Mouse (Mus musculus) heart, postnatal 14 days (tissue): Measurements from ENCODE around the gene Kansl2. TPM values are rescaled to one million over a fixed set of nuclear protein-coding genes. Genes with fewer than 3 reads are reported as not detected.

Experiments
- DNase-seq, 2 experiments: peaks; one replicate each; pipeline ENCODE4 v3.0.0; 2021 to 2022
- intact Hi-C: fragments of 180-260 bp; cut with DNase I; formaldehyde crosslinking; loops from one replicate; pipeline ENCODE4 v1.15.1; 2025
- long read RNA-seq, 2 experiments: library from polyadenylated mRNA; stranded (forward); transcript quantifications; one replicate each; pipeline ENCODE4 v2.0.0; 2021
- total RNA-seq, 2 experiments: library from RNA; stranded (reverse); gene quantifications; 2 replicates each; pipeline ENCODE4 v1.2.3; 2021

Kansl2 gene
- total RNA-seq: 10 to 100 TPM; 78.4 to 82.2 TPM
- long read RNA-seq, experiment 1, transcript Kansl2-204 (10 exons, 3,596 nt): major isoform, 87 of 234 reads
- long read RNA-seq, experiment 1, transcript Kansl2-202 (10 exons, 2,324 nt): minor isoform, 49 of 234 reads
- long read RNA-seq, experiment 1, partial matches to known transcripts: 66 of 234 reads
- long read RNA-seq, experiment 1, other reads (novel, unspliced or antisense): 32 of 234 reads
- long read RNA-seq, experiment 2, transcript Kansl2-202 (10 exons, 2,324 nt): minor isoform, 45 of 210 reads
- long read RNA-seq, experiment 2, transcript Kansl2-204 (10 exons, 3,596 nt): major isoform, 99 of 210 reads
- long read RNA-seq, experiment 2, partial matches to known transcripts: 44 of 210 reads
- long read RNA-seq, experiment 2, other reads (novel, unspliced or antisense): 22 of 210 reads

- intact Hi-C loops: no loop called here
- peak; percentile 95 to 96 for DNase-seq
Observed at GRCm38 (mm10) chr15:98533881-98534627, at the start of gene Kansl2. Gene Kansl2, minus strand, starts transcription at chr15:98534264.

GRCm38 (mm10) chr15:98582996-98583395 lies 48.9 kb upstream of the Kansl2 start:
- intact Hi-C loops: no loop called here
- DNase-seq: no peak

GRCm38 (mm10) chr15:98582410-98582809 lies 48.3 kb upstream of the Kansl2 start:
- intact Hi-C loops: no loop called here
- peak in 1 of 2 experiments; percentile 35 for DNase-seq

GRCm38 (mm10) chr15:98579795-98580464 lies 45.9 kb upstream of the Kansl2 start:
- DNase-seq: peak; percentile 74 to 84
- intact Hi-C loops: loop anchor here (1.0 kb wide), 1 partner anchor 37 kb away; no protein-coding TSS in a partner anchor

- no peak for DNase-seq
- intact Hi-C loops: no loop called here
Observed at GRCm38 (mm10) chr15:98579310-98579709, 45.2 kb upstream of the Kansl2 start.

GRCm38 (mm10) chr15:98573293-98573692 lies 39.2 kb upstream of the Kansl2 start:
- no peak for DNase-seq
- intact Hi-C loops: no loop called here

- intact Hi-C loops: no loop called here
- no peak for DNase-seq
Observed at GRCm38 (mm10) chr15:98570873-98571538, 36.9 kb upstream of the Kansl2 start, which contains the start of the genes Ccnt1 and 4930415O20Rik. Gene Ccnt1, minus strand, starts transcription at chr15:98570923. Gene 4930415O20Rik, plus strand, starts transcription at chr15:98571004.

GRCm38 (mm10) chr15:98569795-98570365 lies 35.8 kb upstream of the Kansl2 start:
- intact Hi-C loops: no loop called here

GRCm38 (mm10) chr15:98569216-98569615 lies 35.2 kb upstream of the Kansl2 start:
- DNase-seq: no peak
- intact Hi-C loops: no loop called here

More at GRCm38 (mm10) chr15:98569795-98570365, 35.8 kb upstream of the Kansl2 start:
- DNase-seq: no peak

GRCm38 (mm10) chr15:98568256-98569033 lies 34.4 kb upstream of the Kansl2 start:
- DNase-seq: no peak
- intact Hi-C loops: no loop called here

- DNase-seq: peak; percentile 99
- intact Hi-C loops: loop anchor here (2.0 kb wide), 1 partner anchor 55 kb away; no protein-coding TSS in a partner anchor
Observed at GRCm38 (mm10) chr15:98567278-98568134, 33.4 kb upstream of the Kansl2 start.

- no peak for DNase-seq
- intact Hi-C loops: loop anchor here (2.0 kb wide), 1 partner anchor 54 kb away; no protein-coding TSS in a partner anchor
Observed at GRCm38 (mm10) chr15:98566973-98567277, 32.9 kb upstream of the Kansl2 start.

GRCm38 (mm10) chr15:98557186-98557585 lies 23.1 kb upstream of the Kansl2 start:
- DNase-seq: no peak
- intact Hi-C loops: no loop called here

- intact Hi-C loops: no loop called here
- peak; percentile 33 to 42 for DNase-seq
Observed at GRCm38 (mm10) chr15:98555881-98556280, 21.8 kb upstream of the Kansl2 start.

GRCm38 (mm10) chr15:98552758-98553157 lies 18.7 kb upstream of the Kansl2 start:
- intact Hi-C loops: no loop called here
- DNase-seq: no peak

- intact Hi-C loops: no loop called here
- DNase-seq: no peak
Observed at GRCm38 (mm10) chr15:98546843-98547242, 12.8 kb upstream of the Kansl2 start.

- intact Hi-C loops: no loop called here
- no peak for DNase-seq
Observed at GRCm38 (mm10) chr15:98545151-98545550, 11.1 kb upstream of the Kansl2 start.

- intact Hi-C loops: no loop called here
- no peak for DNase-seq
Observed at GRCm38 (mm10) chr15:98543341-98543740, 9.3 kb upstream of the Kansl2 start.
